Mouse (Mus musculus): Measurements from ENCODE around the gene Adgrl4.

DNA sequence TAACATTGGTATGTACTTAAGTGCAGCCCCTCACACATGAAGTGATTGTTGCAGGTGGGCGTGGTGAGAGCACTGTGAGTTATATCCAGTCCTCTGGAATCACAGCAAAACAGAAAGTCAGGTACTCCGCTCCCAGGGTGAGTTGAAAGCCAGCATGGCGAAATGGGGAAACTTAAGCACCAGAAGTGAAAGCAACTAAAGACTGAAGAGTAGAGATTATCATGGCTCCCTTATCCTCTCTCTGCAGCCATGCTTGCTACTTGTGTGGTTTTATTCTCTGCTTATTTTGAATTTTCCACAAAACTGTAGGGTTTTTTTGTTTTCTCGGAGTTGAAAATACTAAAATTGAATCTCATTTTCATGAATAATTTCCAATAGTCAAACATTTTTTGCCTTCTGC lies 51.2 kb downstream of the Adgrl4 start:
- no peak for TF ChIP-seq CTCF (IDR thresholded peaks at IDR 0.05; ENCODE audit: borderline replicate concordance, extremely low read depth, insufficient read depth, insufficient read length)
- no peak for TF ChIP-seq POLR2A (IDR thresholded peaks at IDR 0.05; ENCODE audit: borderline replicate concordance, extremely low read depth, insufficient read depth, insufficient read length, poor library complexity, severe bottlenecking)

Data from brain, embryonic 14.5 days (tissue).